Mouse (Mus musculus) lung, postnatal 14 days (tissue): ENCODE measurements around the gene Clcn2.
"Not testable (repeated sequence)": the region's sequence is repeated elsewhere in the genome, so short reads cannot be mapped to it uniquely, and the experiment has no call there.

Experiments used
- DNase-seq: peaks from one replicate; pipeline ENCODE4 v3.0.0; 2021

Gene Clcn2

GRCm38 (mm10) chr16:20700036-20700435 is 17.5 kb downstream of the Clcn2 start:
- no peak for DNase-seq

- no peak for DNase-seq
These were observed 18.3 kb downstream of the Clcn2 start for GRCm38 (mm10) chr16:20699266-20699665.

- DNase-seq = peak; percentile 70
These were observed 21.8 kb downstream of the Clcn2 start for GRCm38 (mm10) chr16:20695622-20696323.

DNA sequence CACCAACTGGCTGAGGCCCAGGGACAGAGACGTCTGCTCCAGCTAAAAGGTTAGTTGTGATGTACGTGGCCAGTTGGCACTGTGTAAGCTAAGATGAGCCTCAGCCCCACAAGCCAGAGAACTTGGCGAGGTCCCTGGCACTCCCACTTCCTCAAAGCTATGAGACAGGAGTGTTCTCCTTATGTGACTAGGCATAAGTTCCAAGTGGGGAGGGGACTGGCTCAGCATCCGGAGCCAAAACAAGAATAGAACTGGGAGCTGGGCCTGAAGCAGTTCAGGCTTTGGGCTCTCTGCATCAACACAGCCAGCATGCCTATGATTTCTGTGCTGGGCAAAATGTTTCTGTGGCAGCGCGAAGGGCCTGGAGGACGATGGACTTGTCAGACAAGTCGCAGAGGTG is 22.8 kb downstream of the Clcn2 start:
- peak; percentile 35 for DNase-seq

GRCm38 (mm10) chr16:20693111-20693701 is 24.3 kb downstream of the Clcn2 start, which contains the start of gene Fam131a:
Gene Fam131a, plus strand, starts transcription at chr16:20693241.
- DNase-seq = peak; percentile 92

DNA sequence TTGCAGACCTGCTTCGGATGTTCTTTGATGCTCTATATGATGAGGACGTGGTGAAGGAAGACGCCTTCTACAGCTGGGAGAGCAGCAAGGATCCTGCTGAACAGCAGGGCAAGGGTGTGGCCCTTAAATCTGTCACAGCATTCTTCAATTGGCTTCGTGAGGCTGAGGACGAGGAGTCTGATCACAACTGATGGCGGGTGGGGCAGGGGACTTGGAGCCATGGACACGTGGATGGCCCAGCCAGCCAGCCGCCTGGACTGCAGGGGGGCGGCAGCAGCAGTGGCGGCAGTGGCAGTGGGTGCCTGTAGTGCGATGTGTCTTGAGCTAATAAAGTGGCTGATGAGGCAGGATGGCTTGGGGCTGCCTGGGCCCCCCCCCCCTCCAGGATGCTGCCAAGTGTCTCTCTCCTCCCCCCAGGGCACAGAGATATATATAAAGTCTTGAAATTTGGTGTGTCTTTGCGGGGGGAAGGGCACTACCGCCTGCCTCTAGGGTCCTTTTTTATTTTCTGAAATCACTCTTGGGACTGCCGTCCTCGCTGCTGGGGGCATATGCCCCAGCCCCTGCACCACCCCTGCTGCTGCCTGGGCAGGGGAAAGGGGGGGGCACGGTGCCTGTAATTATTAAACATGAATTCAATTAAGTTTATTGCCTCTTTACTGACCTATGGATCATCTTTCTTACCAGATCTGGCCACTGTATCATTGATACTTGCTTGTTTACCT is 25.1 kb downstream of the Clcn2 start:
- no peak for DNase-seq

DNA sequence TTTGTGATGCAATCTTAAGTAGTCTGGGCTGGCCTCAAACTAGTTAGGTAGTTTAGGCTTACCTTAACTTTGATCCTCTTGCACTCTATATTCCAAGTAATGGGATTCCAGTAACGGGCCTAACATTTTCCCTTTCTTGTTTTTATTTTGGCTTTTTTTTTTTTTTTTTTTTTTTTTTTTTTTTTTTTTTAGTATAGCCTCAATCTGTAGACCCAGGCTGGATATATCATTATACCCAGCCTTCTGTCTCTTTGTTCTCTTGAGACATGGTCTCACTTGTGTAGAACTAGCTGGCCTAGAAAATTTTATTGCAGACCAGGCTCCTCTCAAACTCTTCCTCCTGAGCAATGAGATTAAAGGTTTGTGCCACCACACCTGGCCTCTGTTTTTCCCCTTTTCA is 25.9 kb downstream of the Clcn2 start:
- no peak for DNase-seq

- DNase-seq = no peak
These were observed 26.8 kb downstream of the Clcn2 start for GRCm38 (mm10) chr16:20690774-20691173.

- peak; percentile 89 for DNase-seq
These were observed 39.4 kb downstream of the Clcn2 start for GRCm38 (mm10) chr16:20677974-20678675.

DNA sequence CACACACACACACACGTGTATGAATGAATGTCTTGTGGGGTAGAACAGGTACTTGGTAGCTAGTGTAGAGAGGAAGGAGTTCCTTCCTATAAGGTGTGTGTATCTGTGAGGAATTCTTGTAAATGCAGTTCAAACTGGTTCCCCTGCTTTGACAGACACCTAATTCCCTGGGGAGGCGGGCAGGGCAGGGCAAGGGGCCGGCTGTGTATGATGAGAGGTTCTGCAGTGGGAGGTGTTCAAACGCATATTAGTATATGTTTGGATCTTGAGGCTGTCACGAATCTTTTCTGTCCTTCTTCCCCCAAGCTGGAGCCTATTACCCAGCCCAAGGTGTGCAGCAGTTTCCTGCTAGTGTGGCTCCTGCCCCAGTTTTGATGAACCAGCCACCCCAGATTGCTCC is 40.2 kb downstream of the Clcn2 start:
- no peak for DNase-seq

GRCm38 (mm10) chr16:20676702-20677101 is 40.8 kb downstream of the Clcn2 start:
- no peak for DNase-seq

DNA sequence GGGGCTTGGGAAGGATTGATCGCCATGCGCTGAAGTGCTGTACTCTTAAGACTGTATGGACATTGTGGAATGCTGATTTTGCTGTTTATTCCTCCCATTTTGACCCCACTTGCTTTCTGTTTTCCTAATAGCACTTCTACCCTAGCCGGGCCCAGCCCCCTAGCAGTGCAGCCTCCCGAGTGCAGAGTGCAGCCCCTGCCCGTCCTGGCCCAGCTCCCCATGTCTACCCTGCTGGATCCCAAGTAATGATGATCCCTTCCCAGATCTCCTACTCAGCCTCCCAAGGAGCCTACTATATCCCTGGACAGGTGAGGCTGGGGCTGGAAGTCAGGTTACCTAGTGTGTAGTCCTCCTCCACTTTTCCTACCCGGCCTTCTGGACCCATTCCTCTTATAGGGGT is 42.3 kb downstream of the Clcn2 start:
- no peak for DNase-seq

GRCm38 (mm10) chr16:20673706-20674303 is 43.7 kb downstream of the Clcn2 start:
- no peak for DNase-seq

GRCm38 (mm10) chr16:20672965-20673705 is 44.4 kb downstream of the Clcn2 start:
- peak; percentile 74 for DNase-seq

- DNase-seq = peak; percentile 96
These were observed 45.0 kb downstream of the Clcn2 start for GRCm38 (mm10) chr16:20672500-20672902.

- DNase-seq = no peak
These were observed 45.7 kb downstream of the Clcn2 start for GRCm38 (mm10) chr16:20671886-20672285.

GRCm38 (mm10) chr16:20670291-20670690 is 47.3 kb downstream of the Clcn2 start:
- DNase-seq = no peak

- DNase-seq = not testable (repeated sequence)
These were observed 49.5 kb downstream of the Clcn2 start, which contains the start of gene Eif4g1 for GRCm38 (mm10) chr16:20668013-20668412. Gene Eif4g1, plus strand, starts transcription at chr16:20668313.

- no peak for DNase-seq
These were observed 59.9 kb downstream of the Clcn2 start for GRCm38 (mm10) chr16:20657661-20658060.

DNA sequence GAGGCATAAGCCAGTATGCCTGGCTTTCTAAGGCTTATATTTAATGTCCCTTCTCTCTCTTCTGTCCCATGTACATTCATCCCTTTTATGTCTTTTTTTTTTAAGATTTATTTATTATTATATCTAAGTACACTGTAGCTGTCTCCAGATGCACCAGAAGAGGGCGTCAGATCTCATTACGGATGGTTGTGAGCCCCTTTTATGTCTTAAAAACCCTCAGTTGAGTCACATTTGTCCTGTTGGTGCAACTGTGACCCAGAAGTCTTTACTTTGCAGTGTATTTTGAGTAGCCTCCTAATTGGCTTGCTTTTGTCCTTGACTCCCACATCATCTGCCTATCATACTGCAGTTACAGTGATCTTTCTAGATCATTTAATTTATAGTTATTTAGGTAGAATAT is 64.2 kb downstream of the Clcn2 start:
- no peak for DNase-seq
